Mouse (Mus musculus): Measurements from ENCODE around the gene Naglu.

Gene Naglu

DNA sequence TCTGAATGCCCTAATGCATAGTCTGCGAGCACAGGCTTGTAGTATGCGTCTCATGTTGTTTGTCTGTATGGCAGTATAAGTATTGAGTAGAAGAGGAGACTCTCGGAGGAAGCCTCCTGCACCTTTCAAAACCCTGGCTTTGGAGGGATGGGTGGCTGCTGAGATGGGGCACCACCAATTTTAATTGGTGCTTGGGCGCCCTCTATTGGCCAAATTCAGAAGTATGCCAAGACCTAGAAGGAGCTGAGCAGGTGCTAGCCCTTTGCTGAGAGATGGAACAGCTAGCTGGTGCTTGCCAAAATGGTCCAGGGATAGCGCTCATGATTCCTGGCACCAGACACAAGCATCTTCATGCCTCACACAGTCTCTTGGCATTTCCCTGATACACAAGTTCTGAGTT, 12.0 kb upstream of the Naglu start:
- peak; percentile 68 for DNase-seq (ENCODE audit: low spot score)

GRCm38 (mm10) chr11:101058726-101059125, 11.1 kb upstream of the Naglu start:
- peak; percentile 68 for DNase-seq (ENCODE audit: low spot score)

- DNase-seq (ENCODE audit: low spot score), result no peak
These were observed 10.3 kb upstream of the Naglu start for GRCm38 (mm10) chr11:101059473-101059872.

DNA sequence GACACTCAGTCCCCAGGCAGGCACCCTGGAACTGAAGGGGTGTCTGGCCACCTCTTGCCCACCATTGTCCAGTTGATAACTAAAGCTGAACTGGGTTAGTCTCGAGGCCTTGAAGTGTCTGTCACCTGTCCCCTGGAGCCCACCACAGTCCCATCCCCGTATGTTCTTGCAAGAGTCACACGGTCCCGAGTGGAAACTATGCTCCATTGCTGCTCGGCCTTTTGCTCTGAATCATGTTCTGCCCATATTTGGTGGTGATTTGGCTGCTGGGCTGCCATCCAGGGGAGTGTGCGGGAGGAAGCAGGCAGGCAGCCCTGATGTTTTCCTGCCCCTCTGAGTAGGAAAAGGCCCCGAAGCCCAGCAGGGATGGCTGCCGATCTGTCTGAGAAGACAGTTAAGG, 9.7 kb upstream of the Naglu start:
- no peak for DNase-seq (ENCODE audit: low spot score)

GRCm38 (mm10) chr11:101061049-101061448, 8.8 kb upstream of the Naglu start:
- DNase-seq (ENCODE audit: low spot score), result no peak

DNA sequence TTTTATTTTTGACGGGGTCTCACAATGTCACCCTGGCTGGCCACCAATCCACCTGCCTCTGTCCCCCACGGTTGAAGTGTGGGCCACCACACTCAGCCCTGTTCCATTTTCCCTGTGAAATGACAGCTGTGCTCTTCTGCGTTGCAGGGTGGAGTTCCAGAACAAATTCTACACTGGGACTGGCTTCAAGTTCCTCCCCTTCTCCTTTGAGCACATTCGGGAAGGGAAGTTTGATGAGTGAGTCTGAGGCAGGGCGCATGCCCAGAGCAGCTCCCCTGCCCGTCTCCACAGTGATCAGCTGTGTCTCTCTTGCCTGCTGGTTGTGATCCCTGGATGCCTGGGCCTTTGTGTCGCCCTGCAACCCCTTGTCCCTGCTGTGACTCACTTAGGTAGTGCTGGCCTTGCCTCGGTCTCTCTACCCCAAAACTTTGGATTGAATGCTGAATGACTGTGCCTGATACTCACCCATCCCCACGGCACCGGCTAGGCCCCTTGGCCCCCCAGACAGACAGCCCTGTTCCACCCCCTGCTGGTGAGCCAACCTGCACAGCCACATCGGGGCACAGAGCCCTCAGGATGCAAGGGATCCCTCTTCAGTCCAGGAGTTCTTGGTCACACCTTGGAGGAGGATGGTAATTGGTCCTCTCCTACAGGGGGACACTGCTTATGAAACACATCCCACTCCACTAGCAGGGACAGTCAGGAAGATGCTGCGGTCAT, 7.5 kb upstream of the Naglu start:
- DNase-seq (ENCODE audit: low spot score), result no peak

- DNase-seq (ENCODE audit: low spot score), result peak; percentile 74
These were observed 6.7 kb upstream of the Naglu start for GRCm38 (mm10) chr11:101062971-101063675.

DNA sequence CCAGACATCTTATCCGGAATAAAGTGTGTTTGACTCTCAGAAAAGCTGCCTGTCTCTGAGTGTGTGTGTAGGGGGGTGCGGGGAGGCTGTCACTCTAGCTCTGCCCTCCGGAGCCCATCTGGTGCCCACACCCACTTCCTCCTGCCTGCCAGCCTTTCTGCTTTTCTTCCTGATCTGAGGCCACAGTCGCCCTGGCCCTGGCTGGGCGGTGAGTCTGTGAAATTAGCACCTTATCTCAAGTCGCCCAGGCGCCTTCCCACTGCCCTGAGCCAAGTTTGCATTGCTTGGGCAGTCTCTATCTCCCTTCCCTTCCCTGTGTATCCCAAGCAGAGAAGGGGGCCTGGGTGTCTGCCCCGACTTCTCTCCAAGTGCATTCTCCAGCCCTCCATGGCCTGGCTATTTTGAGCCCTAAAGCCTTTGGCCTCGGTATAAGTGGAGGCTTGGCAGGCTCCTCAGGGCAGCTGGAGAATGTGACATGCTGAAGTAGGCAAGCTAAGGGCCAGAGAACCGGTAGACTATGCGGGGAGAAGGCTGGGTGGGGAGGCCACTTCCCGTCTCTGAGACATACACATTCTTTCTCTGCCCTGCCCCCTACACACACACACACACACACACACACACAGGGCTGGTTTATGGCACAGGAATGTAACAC, 6.0 kb upstream of the Naglu start:
- DNase-seq (ENCODE audit: low spot score), result peak; percentile 83

GRCm38 (mm10) chr11:101064462-101064861, 5.3 kb upstream of the Naglu start:
- DNase-seq (ENCODE audit: low spot score), result no peak

DNA sequence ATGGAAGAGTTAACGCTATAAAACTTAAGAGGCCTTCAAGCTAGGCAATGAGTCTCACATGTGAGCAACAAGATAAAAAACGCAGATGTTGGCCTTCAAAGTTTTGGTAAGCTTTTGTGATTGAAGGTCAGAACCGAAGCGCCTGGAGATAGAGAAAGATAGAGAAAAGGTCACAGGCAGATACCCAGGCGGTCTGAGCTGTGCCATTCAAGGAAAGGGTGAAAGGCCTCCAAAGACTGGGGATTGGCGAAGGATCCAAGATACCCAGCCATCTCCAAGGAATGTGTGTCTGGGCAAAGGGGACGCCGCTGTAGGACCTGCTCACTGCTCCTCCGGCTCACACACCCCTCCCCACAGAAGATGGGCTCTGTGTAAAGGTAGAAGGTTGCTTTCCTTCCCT, 4.8 kb upstream of the Naglu start:
- no peak for DNase-seq (ENCODE audit: low spot score)

DNA sequence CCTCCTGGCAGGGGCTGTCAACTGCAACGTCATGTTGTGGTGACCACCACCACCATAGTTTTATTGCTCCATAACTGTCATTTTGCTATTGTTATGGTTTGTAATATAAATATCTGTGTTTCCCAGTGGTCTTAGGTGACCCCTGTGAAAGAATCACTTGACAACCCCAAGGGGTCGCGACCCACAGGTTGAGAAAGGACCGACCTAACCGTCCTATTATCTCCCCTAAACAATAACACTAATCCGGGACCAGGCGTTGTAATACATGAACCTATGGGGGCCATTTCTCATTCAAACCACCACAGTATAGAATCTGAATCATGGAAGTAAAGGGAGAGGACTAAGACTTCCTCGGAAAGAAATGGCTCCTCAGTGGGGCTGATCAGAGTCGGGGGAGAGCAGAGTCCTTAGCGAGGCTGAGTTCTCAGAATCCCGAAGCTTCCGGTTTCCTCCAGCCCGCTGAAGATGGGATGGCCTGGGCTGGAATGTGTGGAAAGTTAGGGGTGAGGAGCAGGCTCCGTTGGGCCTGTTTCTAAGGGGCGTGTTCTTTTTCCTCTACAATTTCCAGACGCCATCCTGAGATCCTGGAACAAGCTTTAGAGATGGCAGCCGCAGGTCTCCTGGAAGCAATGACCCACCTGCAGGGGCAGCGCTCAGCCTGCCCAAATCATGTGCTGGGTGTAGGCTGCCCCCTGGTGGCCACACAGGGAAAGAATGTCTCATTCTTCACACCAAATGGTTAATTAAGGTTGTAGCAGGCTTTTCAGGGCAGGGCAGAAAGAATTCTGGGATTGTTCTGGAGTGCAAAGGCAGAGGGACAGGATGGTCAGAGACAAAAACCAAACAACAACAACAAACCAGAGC, 3.0 kb upstream of the Naglu start:
- peak; percentile 84 for DNase-seq (ENCODE audit: low spot score)

- no peak for DNase-seq (ENCODE audit: low spot score)
These were observed 346 bp downstream of the Naglu start for GRCm38 (mm10) chr11:101070189-101070527.

GRCm38 (mm10) chr11:101070987-101071386, 1.2 kb downstream of the Naglu start:
- DNase-seq (ENCODE audit: low spot score), result no peak

- no peak for DNase-seq (ENCODE audit: low spot score)
These were observed 2.1 kb downstream of the Naglu start for GRCm38 (mm10) chr11:101071810-101072428.

GRCm38 (mm10) chr11:101078121-101078520, 8.3 kb downstream of the Naglu start, which contains the start of gene Hsd17b1:
Hsd17b1 (plus strand) TSS chr11:101078411.
- DNase-seq (ENCODE audit: low spot score), result no peak

GRCm38 (mm10) chr11:101079746-101080145, 9.9 kb downstream of the Naglu start:
- DNase-seq (ENCODE audit: low spot score), result no peak

DNA sequence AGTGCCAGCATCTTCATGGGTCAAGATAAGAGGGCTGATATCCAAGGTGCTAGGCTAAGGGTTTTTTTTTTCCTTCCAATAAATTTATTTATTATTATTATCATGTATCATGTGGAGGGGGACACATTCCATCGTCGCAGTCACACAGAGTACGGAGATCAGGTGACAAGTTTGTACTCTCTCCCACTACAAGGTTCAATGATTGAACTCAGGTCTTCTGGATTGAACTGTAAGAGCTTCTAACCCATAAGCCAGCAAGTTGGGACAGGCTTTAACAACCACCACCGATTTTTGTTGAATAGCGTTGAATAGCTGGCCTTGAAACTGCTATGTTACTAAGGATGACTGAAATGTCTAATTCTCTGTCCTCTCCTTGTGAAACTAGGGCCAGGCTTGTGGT, 10.6 kb downstream of the Naglu start:
- DNase-seq (ENCODE audit: low spot score), result no peak

GRCm38 (mm10) chr11:101081659-101082058, 11.8 kb downstream of the Naglu start:
- no peak for DNase-seq (ENCODE audit: low spot score)

- peak; percentile 97 for DNase-seq (ENCODE audit: low spot score)
These were observed 12.6 kb downstream of the Naglu start, which contains the start of gene Coasy for GRCm38 (mm10) chr11:101082208-101083082. Coasy (plus strand) TSS chr11:101082565.

DNA sequence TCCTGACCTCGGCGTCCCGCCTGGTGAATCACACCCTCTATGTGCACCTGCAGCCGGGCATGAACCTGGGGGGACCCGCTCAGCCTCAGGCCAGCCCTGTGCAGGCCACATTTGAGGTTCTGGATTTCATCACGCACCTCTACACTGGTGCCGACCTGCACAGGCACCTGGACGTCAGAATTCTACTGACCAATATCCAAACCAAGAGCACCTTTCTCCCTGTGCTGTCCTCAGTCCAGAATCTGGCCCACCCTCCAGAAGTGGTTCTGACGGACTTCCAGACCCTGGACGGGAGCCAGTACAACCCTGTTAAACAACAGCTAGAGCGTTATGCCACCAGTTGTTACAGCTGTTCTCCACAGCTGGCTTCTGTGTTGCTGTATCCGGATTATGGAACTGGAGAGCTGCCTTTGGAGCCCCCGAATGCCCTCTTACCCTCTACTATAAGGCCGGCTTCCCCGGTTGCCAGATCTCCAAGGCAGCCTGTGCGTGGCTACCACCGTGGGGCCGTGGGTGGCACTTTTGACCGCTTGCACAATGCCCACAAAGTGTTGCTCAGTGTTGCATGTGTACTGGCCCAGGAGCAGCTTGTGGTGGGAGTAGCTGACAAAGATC, 13.4 kb downstream of the Naglu start:
- no peak for DNase-seq (ENCODE audit: low spot score)
